Mouse (Mus musculus) ES-E14 (cell line): ENCODE data around the gene Yod1.

Experiments
- HCFC1 ChIP-seq: IDR thresholded peaks from 2 replicates; pipeline ENCODE4 v1.6.1; 2012; ENCODE audit warnings: low read length, inconsistent platforms, borderline replicate concordance; ENCODE audit not compliant: insufficient read depth
- MAFK ChIP-seq: IDR thresholded peaks from 2 replicates; pipeline ENCODE4 v1.6.1; 2014; ENCODE audit warnings: mild to moderate bottlenecking, low read depth, low read length, inconsistent platforms; ENCODE audit not compliant: insufficient read depth
- ZC3H11A ChIP-seq: IDR thresholded peaks from 2 replicates; pipeline ENCODE4 v1.6.1; 2012; ENCODE audit warnings: low read depth, mild to moderate bottlenecking, inconsistent platforms, low read length, borderline replicate concordance
- ZNF384 ChIP-seq: IDR thresholded peaks from 2 replicates; pipeline ENCODE4 v1.6.1; 2012; ENCODE audit warnings: low read depth, low read length, inconsistent platforms

DNA sequence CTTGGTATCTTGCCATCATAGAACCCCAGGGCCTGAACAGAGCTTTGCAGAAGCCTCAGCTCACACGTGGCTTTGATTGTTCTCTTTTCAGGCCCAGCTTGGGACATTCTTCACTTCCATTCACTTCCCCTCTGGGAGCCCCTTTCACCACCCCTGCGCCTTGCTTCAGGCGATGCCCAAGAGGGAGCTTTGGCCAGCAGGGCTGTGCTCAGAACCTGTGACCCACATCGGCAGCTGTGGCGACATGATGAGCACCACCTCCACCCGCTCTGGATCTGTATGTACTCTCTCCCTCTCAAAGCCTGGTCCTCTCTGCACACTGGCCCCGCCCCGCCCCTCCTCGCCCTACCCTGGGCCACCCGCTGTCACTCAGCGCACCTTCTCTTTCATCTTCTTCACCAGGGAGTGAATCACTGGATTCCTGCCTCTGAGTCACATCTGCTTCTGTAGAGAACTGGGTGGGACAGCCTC, 20.3 kb downstream of the Yod1 start:
- no peak for TF ChIP-seq HCFC1
- no peak for TF ChIP-seq MAFK
- no peak for TF ChIP-seq ZC3H11A
- no peak for TF ChIP-seq ZNF384
